Mouse (Mus musculus) CH12.LX (cell line): ENCODE measurements around the gene Pip5k1a.
A peak's percentile ranks its signal among the peaks of the same experiment; 100 is the strongest.

Source experiments
- CHD2 ChIP-seq: IDR thresholded peaks from 2 replicates; pipeline ENCODE4 v1.6.1; 2011; ENCODE audit warnings: low read length, improper control_type of control experiment
- CTCF ChIP-seq, 2 experiments: IDR thresholded peaks in 1 of 2; conservative IDR thresholded peaks in 1 of 2; 2 replicates each; pipeline ENCODE4 v1.5.1; 2011 to 2012; ENCODE audit warnings: low read depth in 2 of 2, low read length in 2 of 2, improper control_type of control experiment in 1 of 2, inconsistent platforms in 1 of 2, mild to moderate bottlenecking in 1 of 2, moderate library complexity in 1 of 2
- EP300 ChIP-seq: IDR thresholded peaks from 2 replicates; pipeline ENCODE4 v1.6.1; 2011; ENCODE audit warnings: low read length, improper control_type of control experiment
- ETS1 ChIP-seq: conservative IDR thresholded peaks from 2 replicates; pipeline ENCODE4 v1.6.1; 2012; ENCODE audit warnings: low read depth, mild to moderate bottlenecking, inconsistent platforms, low read length, improper control_type of control experiment, moderate library complexity
- MAX ChIP-seq: IDR thresholded peaks from 2 replicates; pipeline ENCODE4 v1.6.1; 2011; ENCODE audit warnings: low read length, improper control_type of control experiment
- MYC ChIP-seq: IDR thresholded peaks from 2 replicates; pipeline ENCODE4 v1.6.1; 2011; ENCODE audit warnings: low read depth, mild to moderate bottlenecking, improper control_type of control experiment, low read length
- POLR2A ChIP-seq: IDR thresholded peaks from 2 replicates; pipeline ENCODE4 v1.6.1; 2011; ENCODE audit warnings: low read depth, mild to moderate bottlenecking, improper control_type of control experiment, low read length
- POLR2AphosphoS2 ChIP-seq: IDR thresholded peaks from 2 replicates; pipeline ENCODE4 v1.6.1; 2011; ENCODE audit warnings: low read depth, low read length, improper control_type of control experiment
- TBP ChIP-seq: conservative IDR thresholded peaks from 2 replicates; pipeline ENCODE4 v1.6.1; 2011; ENCODE audit warnings: low read depth, low read length, improper control_type of control experiment
- TCF12 ChIP-seq: IDR thresholded peaks from 2 replicates; pipeline ENCODE4 v1.6.1; 2014; ENCODE audit warnings: low read depth, mild to moderate bottlenecking, inconsistent platforms, low read length, improper control_type of control experiment
- USF1 ChIP-seq: IDR thresholded peaks from 2 replicates; pipeline ENCODE4 v1.6.1; 2014; ENCODE audit warnings: low read depth, mild to moderate bottlenecking, inconsistent platforms, low read length, improper control_type of control experiment

DNA sequence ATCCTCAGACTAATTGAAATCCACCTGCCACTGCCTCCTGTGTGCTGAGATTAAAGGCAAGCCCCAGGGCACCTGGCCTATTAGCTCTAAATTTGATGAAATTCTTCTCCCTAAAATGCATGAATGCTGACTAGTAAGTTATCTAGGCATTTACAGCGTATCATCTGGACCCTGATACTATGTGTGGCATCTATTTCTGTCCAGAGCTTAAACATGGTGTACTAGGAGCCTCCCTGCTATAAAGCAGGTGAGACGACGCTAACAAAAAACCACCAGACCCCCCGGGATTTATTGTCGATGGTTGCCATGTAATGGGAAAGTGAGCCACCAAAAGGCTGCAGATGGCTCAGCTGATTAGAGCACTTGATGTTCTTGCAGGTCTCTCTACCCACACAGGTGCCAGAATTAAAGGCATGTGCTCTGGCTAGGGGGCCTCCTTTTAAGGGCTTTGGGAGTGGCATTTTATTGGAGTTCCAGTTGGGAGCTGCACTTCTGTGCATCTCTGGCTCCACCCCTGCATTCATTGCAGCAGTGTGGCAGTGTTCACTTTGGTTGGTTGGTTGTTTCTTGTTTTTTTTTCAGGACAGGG, 79.6 kb downstream of the Pip5k1a start:
- TF ChIP-seq EP300 (no peak), POLR2AphosphoS2 (peak; percentile 71), MAX (no peak), ETS1 (no peak), CHD2 (no peak), USF1 (no peak), CTCF (conservative IDR thresholded peaks at IDR 0.05 in 1 of 2, IDR thresholded peaks at IDR 0.05 in 1 of 2; ENCODE audit: low read depth in 2 of 2, low read length in 2 of 2) (no peak), MYC (no peak), TBP (no peak), TCF12 (no peak), POLR2A (no peak)
